Mouse (Mus musculus) MN1 (cell line): Measurements from ENCODE around the gene Parvg.

Source experiments
- DNase-seq: peaks from one replicate; pipeline ENCODE4 v3.0.0-alpha.2; 2016; ENCODE audit warnings: low spot score

Parvg gene

GRCm38 (mm10) chr15:84351915-84352844, 28.4 kb downstream of the Parvg start:
- no peak for DNase-seq

DNA sequence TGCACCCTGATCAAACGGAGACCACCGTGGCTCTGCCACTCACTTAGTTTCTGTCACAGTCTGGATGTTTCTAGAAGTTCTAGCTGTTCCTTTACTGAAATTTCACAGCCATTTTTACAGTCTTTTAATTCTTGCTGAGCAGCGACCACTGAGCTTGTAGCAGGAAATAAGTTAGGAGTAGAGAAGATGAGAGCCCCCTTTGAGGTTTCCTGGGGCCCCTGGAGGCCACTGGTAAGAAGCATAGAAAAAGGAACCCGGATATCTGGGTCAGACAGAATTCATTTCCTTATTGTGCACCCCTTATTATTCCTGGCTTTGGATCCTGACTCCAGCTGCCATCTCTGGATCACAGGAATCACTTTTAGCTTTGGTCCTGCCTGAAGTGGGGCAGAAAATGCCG, 31.3 kb downstream of the Parvg start:
- no peak for DNase-seq

GRCm38 (mm10) chr15:84364746-84365145, 40.9 kb downstream of the Parvg start:
- no peak for DNase-seq

DNA sequence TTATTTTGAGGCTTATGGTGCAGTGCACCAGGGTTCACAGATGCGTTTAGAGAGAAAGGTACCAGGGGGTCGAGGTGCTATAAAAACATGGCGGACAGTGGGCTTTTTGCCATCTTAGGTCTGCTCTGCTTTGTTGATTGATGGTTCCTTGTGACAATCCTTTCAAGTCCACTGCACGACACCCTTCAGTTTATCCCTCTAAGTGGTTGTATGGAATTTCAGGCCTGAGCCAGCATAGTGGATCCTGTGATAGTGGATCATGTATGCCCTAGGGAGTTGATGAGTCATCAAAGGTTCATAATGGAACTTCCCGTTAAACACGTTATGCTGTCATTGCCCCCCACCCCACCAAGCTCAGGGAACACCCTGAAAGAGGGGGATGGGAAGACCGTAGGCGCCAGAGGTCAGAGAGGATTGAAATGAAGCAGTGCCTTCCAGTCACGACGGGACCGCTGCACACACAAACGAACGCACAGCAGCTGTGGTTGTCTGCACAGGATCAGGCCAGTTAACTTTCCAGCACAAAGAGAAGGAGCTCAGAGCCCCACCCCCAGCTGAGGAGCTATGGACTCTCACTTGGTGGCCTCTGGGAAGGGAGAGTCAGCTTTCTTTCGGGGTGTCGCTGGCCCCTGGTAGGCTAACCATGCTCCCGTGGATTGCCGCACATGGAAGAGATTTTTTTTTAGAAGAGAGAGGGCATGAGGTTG, 42.0 kb downstream of the Parvg start:
- peak; percentile 90 for DNase-seq

DNA sequence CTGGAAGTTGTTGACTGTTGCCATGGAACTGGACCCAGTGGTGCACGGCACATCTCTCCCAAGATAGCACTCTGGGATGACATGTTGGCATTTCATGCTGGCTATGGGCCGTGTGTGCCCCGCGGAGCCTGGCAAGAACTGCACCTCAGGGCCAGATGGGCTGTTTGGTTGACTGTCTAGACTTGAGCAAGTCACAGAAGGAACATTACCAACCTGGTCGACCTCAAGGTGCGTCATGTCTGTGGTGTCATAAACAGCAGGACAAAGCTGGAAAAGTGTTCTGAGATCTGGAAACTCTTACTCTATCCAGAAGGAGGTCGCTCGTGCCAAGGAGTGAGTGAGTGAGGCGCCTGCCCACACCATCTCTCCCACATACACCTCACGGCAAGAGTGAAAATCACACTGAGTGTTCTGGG, 42.8 kb downstream of the Parvg start:
- DNase-seq: peak; percentile 62

DNA sequence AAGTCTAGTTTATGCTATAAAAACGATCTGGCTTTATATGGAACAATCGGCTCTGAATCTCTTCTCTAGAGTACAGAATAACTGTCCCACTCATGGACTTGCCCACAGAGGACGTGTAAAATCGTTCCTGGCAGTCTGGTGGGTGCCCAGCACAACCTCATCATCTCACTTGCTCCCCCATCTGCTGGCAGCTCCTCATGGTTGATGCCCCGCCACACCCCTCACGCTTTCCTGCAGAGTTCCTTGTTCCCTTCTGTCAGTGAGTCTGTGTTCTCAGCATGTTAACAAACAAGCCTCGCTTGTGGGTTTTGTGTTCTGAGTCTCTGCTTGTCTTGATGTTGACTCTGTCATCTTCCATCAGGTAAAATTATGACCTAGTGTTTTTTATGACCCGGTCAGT, 43.6 kb downstream of the Parvg start:
- no peak for DNase-seq

- DNase-seq: no peak
Observed at GRCm38 (mm10) chr15:84372801-84373200, 49.0 kb downstream of the Parvg start.

DNA sequence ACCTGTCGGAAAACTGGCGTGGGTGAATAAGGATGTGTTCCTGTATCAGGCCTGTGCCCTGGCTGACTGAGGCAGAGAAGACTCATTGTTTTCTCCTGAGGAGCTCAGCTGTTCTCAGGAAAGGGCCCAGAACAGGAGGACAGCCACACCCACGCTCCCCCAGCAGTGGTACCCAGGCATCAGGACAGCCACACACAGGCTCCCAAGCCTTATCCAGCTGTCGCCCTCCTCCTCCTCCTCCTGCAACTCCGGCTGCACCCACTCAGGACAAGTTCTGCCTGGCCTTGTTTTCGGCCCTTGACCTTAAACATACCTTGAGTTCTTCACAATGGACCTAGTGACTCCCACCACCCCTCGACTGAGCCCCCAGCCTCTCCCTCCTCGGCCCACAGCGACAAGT, 54.9 kb downstream of the Parvg start:
- DNase-seq: no peak

- DNase-seq: no peak
Observed at GRCm38 (mm10) chr15:84380181-84380580, 56.4 kb downstream of the Parvg start.

DNA sequence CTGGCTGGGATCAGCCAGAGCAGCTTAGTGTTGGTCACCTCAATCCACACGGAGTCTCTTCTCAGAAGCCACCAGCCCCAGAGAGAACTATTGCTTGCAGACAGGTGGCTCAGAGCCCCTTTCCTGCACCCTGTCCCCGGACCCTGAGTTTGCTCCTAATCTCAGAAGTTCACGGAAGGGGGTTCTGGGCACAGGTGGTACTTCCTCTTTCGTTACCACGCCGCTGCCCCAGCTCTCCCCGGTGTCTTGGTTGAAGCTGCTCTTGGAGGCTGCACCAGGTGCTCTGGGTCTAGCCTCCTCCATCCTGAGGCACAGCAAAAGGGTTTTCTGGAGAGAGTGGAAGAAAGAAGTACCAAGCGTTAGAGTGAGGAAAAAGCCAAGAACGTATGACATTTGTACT, 60.2 kb downstream of the Parvg start:
- no peak for DNase-seq

- no peak for DNase-seq
Observed at GRCm38 (mm10) chr15:84385995-84386565, 62.3 kb downstream of the Parvg start.

DNA sequence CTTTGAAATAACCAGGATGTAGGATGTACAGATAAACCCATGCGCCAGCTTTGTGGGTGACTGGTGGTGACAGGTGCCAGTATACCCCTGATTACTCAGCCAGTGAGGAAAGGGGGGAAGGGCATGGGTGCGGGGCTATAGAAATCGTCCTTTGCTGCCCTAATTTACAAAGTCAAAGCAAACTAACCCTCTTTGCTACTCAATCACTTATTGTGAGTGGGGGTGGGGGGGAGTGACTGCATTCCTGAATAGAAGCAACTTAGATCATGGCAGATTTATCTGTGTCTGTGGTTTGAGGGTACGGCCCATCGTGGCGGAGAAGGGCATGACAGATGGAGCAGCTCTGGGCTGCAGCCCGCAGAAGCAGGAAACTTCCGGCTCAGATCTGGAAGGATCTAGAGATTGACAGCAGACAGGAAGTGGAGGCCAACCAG, 64.9 kb downstream of the Parvg start:
- no peak for DNase-seq

- DNase-seq: no peak
Observed at GRCm38 (mm10) chr15:84392131-84392530, 68.3 kb downstream of the Parvg start.
